Mouse (Mus musculus) left cerebral cortex, adult 2 months (tissue): ENCODE measurements around the gene Olfr1341. TPM values are rescaled to one million over a fixed set of nuclear protein-coding genes. Genes with fewer than 3 reads are reported as not detected.

Source experiments
- DNase-seq, 2 experiments: peaks; one replicate each; pipeline ENCODE4 v3.0.0; 2021 to 2022; ENCODE audit warnings: low spot score in 2 of 2, mixed read lengths in 1 of 2; ENCODE audit errors: extremely low spot score in 1 of 2
- H3K27ac ChIP-seq: fragments of 200-600 bp; 2 replicates; pipeline ENCODE4 v1.8.1; 2022
- H3K4me3 ChIP-seq: fragments of 200-600 bp; 2 replicates; pipeline ENCODE4 v1.8.1; 2022
- CTCF ChIP-seq: fragments of 200-600 bp; IDR thresholded peaks from 2 replicates; pipeline ENCODE4 v1.8.1; 2022; ENCODE audit warnings: antibody characterized with exemption, mild to moderate bottlenecking, moderate library complexity
- intact Hi-C: fragments of 180-260 bp; cut with DNase I; formaldehyde crosslinking; loops from one replicate; pipeline ENCODE4 v1.15.1; 2025
- total RNA-seq, 2 experiments: library from RNA; stranded (reverse); gene quantifications; 2 replicates each; pipeline ENCODE4 v1.2.3; 2021

Olfr1341 gene
- total RNA-seq, 2 experiments from 2014 or later = not detected

DNA sequence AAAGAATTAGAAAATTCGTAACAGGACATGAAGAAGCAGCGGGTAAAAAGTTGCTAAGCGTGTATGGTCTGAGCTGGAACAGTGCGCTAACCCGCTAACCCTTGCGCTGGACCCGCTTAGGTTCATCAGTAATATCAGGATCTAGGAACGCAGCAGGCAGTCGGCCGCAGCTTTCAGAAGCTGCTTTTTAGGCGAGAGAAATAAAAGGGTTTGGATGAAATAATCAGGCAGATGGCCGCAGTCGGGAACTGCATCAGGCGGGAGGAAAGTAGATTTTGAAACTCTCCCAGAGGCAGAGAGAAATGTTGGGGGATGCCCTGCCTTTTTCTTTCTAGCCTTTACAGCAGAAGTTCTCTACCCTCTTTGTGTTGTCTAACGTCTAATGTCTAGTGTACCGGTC, 38.6 kb downstream of the Olfr1341 start:
- no peak for DNase-seq
- Histone ChIP-seq H3K4me3 (no peak overlapping the region), H3K27ac (no peak overlapping the region)
- no peak for TF ChIP-seq CTCF
- intact Hi-C loops = no loop called here

DNA sequence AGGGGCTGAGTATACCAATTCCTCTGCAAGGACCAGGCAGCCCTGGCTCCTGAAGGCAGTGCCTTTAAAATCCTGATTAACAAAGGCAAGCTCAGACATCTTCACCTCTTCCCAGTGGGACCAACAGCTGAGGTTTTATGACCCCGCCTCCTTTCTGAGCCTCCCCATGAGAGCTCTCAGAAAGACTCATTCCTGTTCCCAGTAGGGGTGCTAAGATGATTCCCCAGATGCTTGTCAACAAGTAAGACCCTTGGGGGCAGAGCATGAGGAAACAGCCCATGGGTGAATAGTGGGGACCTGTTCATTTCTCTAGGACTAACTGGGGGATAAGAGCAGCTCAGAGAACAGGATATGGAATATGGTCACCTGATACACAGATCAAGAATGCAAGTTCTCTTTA, 55.3 kb downstream of the Olfr1341 start, which contains the start of gene Olfr1338:
Gene Olfr1338, minus strand, starts transcription at position 101 of the 400 bp plus-strand sequence.
- no peak for TF ChIP-seq CTCF
- H3K27ac ChIP-seq = no peak within 1 kb of the TSS
- DNase-seq = no peak
- intact Hi-C loops = no loop called here
- H3K4me3 ChIP-seq = no peak within 1 kb of the TSS

Other genes starting within 250 kb of the Olfr1341 start
- gene Mpl, start 246.0 kb upstream of the Olfr1341 start, total RNA-seq = 1 to 10 TPM in 1 of 2 experiments, under 1 TPM in 1; 0.79 to 1.4 TPM
- gene Tie1, start 213.5 kb upstream of the Olfr1341 start, total RNA-seq = 1 to 10 TPM; 8.2 to 8.5 TPM
- not detected for gene 2610528J11Rik, start 176.5 kb upstream of the Olfr1341 start, total RNA-seq
- gene Tmem125, start 159.5 kb upstream of the Olfr1341 start, total RNA-seq = 1 to 10 TPM; 5.0 to 7.1 TPM
- under 1 TPM; 0.72 to 0.82 TPM for gene Cfap57, start 82.7 kb upstream of the Olfr1341 start, total RNA-seq
- gene Ebna1bp2, start 82.7 kb upstream of the Olfr1341 start, total RNA-seq = 10 to 100 TPM; 52.7 to 61.4 TPM
- not detected for gene Olfr62, start 44.6 kb upstream of the Olfr1341 start, total RNA-seq
- not detected for gene Olfr1342, start 10.8 kb upstream of the Olfr1341 start, total RNA-seq
- not detected for gene Olfr1340, start 16.6 kb downstream of the Olfr1341 start, total RNA-seq
- gene Olfr1339, start 28.7 kb downstream of the Olfr1341 start, total RNA-seq = not detected
- not detected for gene Olfr1338, start 55.2 kb downstream of the Olfr1341 start, total RNA-seq
- gene Olfr1337, start 79.1 kb downstream of the Olfr1341 start, total RNA-seq = not detected
- not detected for gene Olfr1335, start 106.4 kb downstream of the Olfr1341 start, total RNA-seq
- gene Olfr1333, start 132.8 kb downstream of the Olfr1341 start, total RNA-seq = not detected
- gene Olfr1331, start 161.1 kb downstream of the Olfr1341 start, total RNA-seq = not detected
- gene Olfr1330, start 185.1 kb downstream of the Olfr1341 start, total RNA-seq = not detected
- not detected for gene Olfr1329, start 213.9 kb downstream of the Olfr1341 start, total RNA-seq
- gene Olfr1328, start 235.1 kb downstream of the Olfr1341 start, total RNA-seq = not detected